Mouse (Mus musculus): ENCODE data around the gene Abcc8.

DNA sequence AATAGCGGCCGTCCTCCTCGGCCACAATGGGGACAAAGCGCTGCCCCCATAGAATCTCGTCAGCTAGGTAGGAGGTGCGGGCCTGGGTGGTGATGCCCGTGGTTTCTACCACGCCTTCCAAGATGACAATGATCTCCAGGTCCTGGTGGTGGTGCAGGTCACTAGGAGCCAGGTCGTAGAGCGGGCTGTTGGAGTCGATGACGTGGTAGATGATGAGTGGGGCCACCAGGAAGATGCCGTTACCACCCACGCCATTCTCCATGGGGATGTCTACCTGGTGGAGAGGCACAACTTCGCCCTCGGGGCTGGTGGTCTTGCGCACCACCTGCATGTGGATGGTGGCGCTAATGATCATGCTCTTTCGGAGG, 80.9 kb downstream of the Abcc8 start:
- TF ChIP-seq CTCF (IDR thresholded peaks at IDR 0.05; ENCODE audit: low read depth), result no peak
- no peak for TF ChIP-seq EP300 (IDR thresholded peaks at IDR 0.05; ENCODE audit: low read depth)
